Comparison of ENCODE assay signal across 25 mouse cellular contexts in genomic region chr14:13963527-13963926, GRCm38 (mm10). TPM values are rescaled to one million over a fixed set of nuclear protein-coding genes. Genes with fewer than 3 reads are reported as not detected.
DNase-seq lines count a peak whose midpoint lies in the region; TF ChIP-seq lines count a peak whose summit lies in the region.
"Had no signal": no experiment of that assay in that cellular context is flagged by ENCODE, and none has a peak within 500 bp of the region (broad histone marks: within the 10 kb centered on the region; RNA-seq: fewer than 3 reads in every experiment).

No protein-coding gene starts in this region.

- no peak overlapping the region for H3K27ac ChIP-seq in MEL (ENCODE audit: control insufficient read depth, low read depth, low read length)

- H3K9ac ChIP-seq in MEL (ENCODE audit: control insufficient read depth, low read depth, low read length, poor library complexity, severe bottlenecking) = 0 out of 2 replicates have a peak overlapping the region, but pooled peaks have one; percentile 41

- peaks cover 19% of the 10 kb centered on the region for H3K79me2 ChIP-seq in MEL (ENCODE audit: control insufficient read depth, insufficient read depth, low read length, poor library complexity)

- no peaks in the 10 kb centered on the region for H3K9me3 ChIP-seq in MEL (replicated peaks; ENCODE audit: insufficient read depth, low read length)
- H3K9me3 ChIP-seq: G1E had no signal

- TF ChIP-seq CTCF in MEL (IDR thresholded peaks at IDR 0.05 in 2 of 3, conservative IDR thresholded peaks at IDR 0.05 in 1 of 3; ENCODE audit: control insufficient read depth in 1 of 3, insufficient read depth in 1 of 3, low read depth in 2 of 3, low read length in 3 of 3, poor library complexity in 1 of 3, severe bottlenecking in 1 of 3) = no peak

- peak overlapping the region in 1 of 2 experiments; percentile 55; a peak in 3 of 4 replicates for H3K4me3 ChIP-seq in MEL (ENCODE audit: control insufficient read depth in 1 of 2, insufficient read depth in 1 of 2, low read depth in 2 of 2, low read length in 2 of 2)

- no peak for TF ChIP-seq RAD21 in MEL (IDR thresholded peaks at IDR 0.05; ENCODE audit: low read depth, low read length)

- H3K4me1 ChIP-seq in MEL (ENCODE audit: control insufficient read depth in 1 of 2, insufficient read depth in 2 of 2, low read length in 2 of 2) = peaks cover 0 to 5% of the 10 kb centered on the region in 2 experiments; a peak in 2 of 4 replicates

- TF ChIP-seq POLR2A in MEL (IDR thresholded peaks at IDR 0.05; ENCODE audit: control insufficient read depth in 1 of 2, insufficient read depth in 1 of 2, low read depth in 1 of 2, low read length in 2 of 2, poor library complexity in 1 of 2) = no peak

- DNase-seq in MEL (ENCODE audit: low read depth, low spot score) (peak; percentile 76), MEL-GATA-1-ER (ENCODE audit: extremely low read depth, low read depth) (peak; percentile 40)
- DNase-seq in frontal cortex, postnatal 25 days (ENCODE audit: low spot score in 2 of 2) = no peak
- no peak for DNase-seq in layer of hippocampus, adult 9-11 months
- DNase-seq: adrenal gland, adult 2 months; adrenal gland, adult 8-10 months; adrenal gland, postnatal 10 days; adrenal gland, postnatal 14 days; adrenal gland, postnatal 25 days; adrenal gland, postnatal 36 days; B cell, adult 2 months; cerebellum, adult 11 months; cerebellum, adult 11-12 months; cerebellum, adult 18-20 months; cerebellum, adult 2 months; cerebellum, adult 8-10 months had no signal

- peaks cover 0 to 13% of the 10 kb centered on the region in 2 experiments; a peak in 2 of 4 replicates for H3K36me3 ChIP-seq in MEL (ENCODE audit: control insufficient read depth in 1 of 2, insufficient read depth in 2 of 2, low read length in 2 of 2)

- H3K27me3 ChIP-seq in MEL (ENCODE audit: control insufficient read depth in 1 of 2, insufficient read depth in 2 of 2, low read length in 2 of 2) = no peaks in the 10 kb centered on the region
- H3K27me3 ChIP-seq: CH12.LX, Patski had no signal

- no peak for TF ChIP-seq EP300 in MEL (IDR thresholded peaks at IDR 0.05; ENCODE audit: low read depth in 1 of 2, low read length in 2 of 2)

TF ChIP-seq in MEL, 35 proteins besides CTCF, POLR2A, EP300 and RAD21:
- TF ChIP-seq GABPA (IDR thresholded peaks at IDR 0.05; ENCODE audit: low read depth, low read length) (no peak), KAT2A (conservative IDR thresholded peaks at IDR 0.05; ENCODE audit: low read depth, low read length) (no peak), JUND (IDR thresholded peaks at IDR 0.05; ENCODE audit: low read depth, low read length) (no peak), USF1 (IDR thresholded peaks at IDR 0.05; ENCODE audit: low read depth, low read length) (no peak), TBP (IDR thresholded peaks at IDR 0.05; ENCODE audit: low read depth, low read length) (peak; percentile 96), MYB (IDR thresholded peaks at IDR 0.05; ENCODE audit: low read depth, low read length) (no peak), GATA1 (IDR thresholded peaks at IDR 0.05; ENCODE audit: low read depth, low read length) (peak; percentile 14; the same call in 1 of the 2 replicates), MAFK (IDR thresholded peaks at IDR 0.05; ENCODE audit: borderline replicate concordance, low read depth, low read length) (peak; percentile 52; the same call in 1 of the 2 replicates), MEF2A (IDR thresholded peaks at IDR 0.05; ENCODE audit: extremely low read depth, insufficient replicate concordance, low read depth, low read length, poor library complexity, severe bottlenecking) (no peak), NRF1 (IDR thresholded peaks at IDR 0.05; ENCODE audit: insufficient read depth, low read depth, low read length, poor library complexity, severe bottlenecking) (no peak), ZKSCAN1 (IDR thresholded peaks at IDR 0.05; ENCODE audit: low read depth, low read length) (no peak), ZC3H11A (IDR thresholded peaks at IDR 0.05; ENCODE audit: low read depth, low read length) (no peak), CHD2 (IDR thresholded peaks at IDR 0.05; ENCODE audit: low read length) (no peak)

RNA-seq across cellular contexts. Expression of gene Thoc7, which starts 1.9 kb away (rescaled TPM):
- total RNA-seq in MEL (2012; rRNA removed) = 121 and 126 TPM in 2 replicates
- 10 to 100 TPM in 1 of 2 experiments, not detected in 1; 85.8 TPM for polyA plus RNA-seq in MEL (2012; ENCODE audit: insufficient read depth in 1 of 2, insufficient read length in 2 of 2, low read depth in 1 of 2, low replicate concordance in 2 of 2, missing spikeins in 1 of 2)

RNA-seq across cellular contexts. Expression of gene Atxn7, which starts 2.3 kb away (rescaled TPM):
- 2.3 and 2.7 TPM in 2 replicates for total RNA-seq in MEL (2012; rRNA removed)
- 1 to 10 TPM in 1 of 2 experiments, not detected in 1; 7.7 TPM for polyA plus RNA-seq in MEL (2012; ENCODE audit: insufficient read depth in 1 of 2, insufficient read length in 2 of 2, low read depth in 1 of 2, low replicate concordance in 2 of 2, missing spikeins in 1 of 2)

RNA-seq across cellular contexts. Expression of gene Gm281, which starts 49.2 kb away (rescaled TPM):
- total RNA-seq in MEL (2012; rRNA removed) = not detected in 2 replicates
- polyA plus RNA-seq in MEL (2012; ENCODE audit: insufficient read depth in 1 of 2, insufficient read length in 2 of 2, low read depth in 1 of 2, low replicate concordance in 2 of 2, missing spikeins in 1 of 2) = not detected
- total RNA-seq: adrenal gland, adult 18-20 months; adrenal gland, adult 2 months; adrenal gland, adult 8-10 months; adrenal gland, postnatal 10 days; adrenal gland, postnatal 14 days; adrenal gland, postnatal 25 days; adrenal gland, postnatal 36 days; adrenal gland, postnatal 4 days; CH12.LX; G1E had no signal
- polyA plus RNA-seq: activated CD4-positive, CD25-positive, alpha-beta regulatory T cell, adult 4 months; adrenal gland, adult 2 months; brain, embryonic 14.5 days; C2C12; CD4-positive, CD25-positive, alpha-beta regulatory T cell, adult 4 months; cerebellum, adult 2 months; G1E; Patski had no signal

Comparison
In these comparisons a context has a peak if more than half of its experiments do, and no peak if none do; other contexts are left out.
1. DNase-seq: peak in MEL (single experiment) and MEL-GATA-1-ER (single experiment); none in frontal cortex, postnatal 25 days (0 of 2) and layer of hippocampus, adult 9-11 months (single experiment).